Mouse (Mus musculus) myocyte (in vitro differentiated cells): Measurements from ENCODE around the gene Csnk1e. TPM values are rescaled to one million over a fixed set of nuclear protein-coding genes. Genes with fewer than 3 reads are reported as not detected.

ENCODE experiments used
- H3K27me3 ChIP-seq: one replicate; pipeline ENCODE4 v1.6.1; 2011; ENCODE audit not compliant: control insufficient read depth, insufficient read depth, insufficient read length
- H3K36me3 ChIP-seq: one replicate; pipeline ENCODE4 v1.6.1; 2011; ENCODE audit not compliant: control insufficient read depth, insufficient read depth
- H3K4me2 ChIP-seq: one replicate; pipeline ENCODE4 v1.6.1; 2011; ENCODE audit warnings: low read depth, control low read depth
- H3K4me3 ChIP-seq: one replicate; pipeline ENCODE4 v1.5.1; 2011; ENCODE audit warnings: mild to moderate bottlenecking, control low read depth, moderate library complexity
- H3K79me2 ChIP-seq: one replicate; pipeline ENCODE4 v1.6.1; 2011; ENCODE audit not compliant: control insufficient read depth, insufficient read depth
- H3ac ChIP-seq: one replicate; pipeline ENCODE4 v1.6.1; 2011; ENCODE audit not compliant: control insufficient read depth, insufficient read length
- CEBPB ChIP-seq: IDR thresholded peaks from 2 replicates; pipeline ENCODE4 v1.6.1; 2011; ENCODE audit warnings: mild to moderate bottlenecking, moderate library complexity; ENCODE audit not compliant: poor library complexity, insufficient read depth, severe bottlenecking
- E2F4 ChIP-seq: IDR thresholded peaks from one replicate; pipeline ENCODE4 v1.6.1; 2011; ENCODE audit warnings: mild to moderate bottlenecking, control low read depth, moderate library complexity; ENCODE audit not compliant: insufficient read depth
- MAX ChIP-seq: IDR thresholded peaks from one replicate; pipeline ENCODE4 v1.6.1; 2011; ENCODE audit warnings: low read depth, mild to moderate bottlenecking, control low read depth
- MYOD1 ChIP-seq, 3 experiments: IDR thresholded peaks; one replicate each; pipeline ENCODE4 v1.6.1; 2011; ENCODE audit warnings: control low read depth in 2 of 3, low read depth in 2 of 3, mild to moderate bottlenecking in 2 of 3, moderate library complexity in 1 of 3; ENCODE audit not compliant: insufficient read length in 2 of 3, control insufficient read depth in 1 of 3
- MYOG ChIP-seq, 3 experiments: IDR thresholded peaks; one replicate each; pipeline ENCODE4 v1.6.1; 2011; ENCODE audit warnings: control low read depth in 2 of 3, low read depth in 2 of 3, mild to moderate bottlenecking in 2 of 3; ENCODE audit not compliant: insufficient read length in 2 of 3, control insufficient read depth in 1 of 3, insufficient read depth in 1 of 3
- POLR2A ChIP-seq: IDR thresholded peaks from one replicate; pipeline ENCODE4 v1.6.1; 2011; ENCODE audit warnings: low read depth, mild to moderate bottlenecking, control low read depth, moderate library complexity; ENCODE audit not compliant: insufficient read length
- POLR2AphosphoS2 ChIP-seq: IDR thresholded peaks from one replicate; pipeline ENCODE4 v1.6.1; 2011; ENCODE audit warnings: low read depth, control low read depth; ENCODE audit not compliant: insufficient read length
- REST ChIP-seq: IDR thresholded peaks from one replicate; pipeline ENCODE4 v1.6.1; 2011; ENCODE audit warnings: mild to moderate bottlenecking, control low read depth, moderate library complexity; ENCODE audit not compliant: insufficient read depth, insufficient read length
- SRF ChIP-seq: IDR thresholded peaks from one replicate; pipeline ENCODE4 v1.6.1; 2011; ENCODE audit warnings: low read depth; ENCODE audit not compliant: control insufficient read depth, insufficient read length
- TCF12 ChIP-seq: IDR thresholded peaks from one replicate; pipeline ENCODE4 v1.6.1; 2011; ENCODE audit warnings: mild to moderate bottlenecking, control low read depth; ENCODE audit not compliant: poor library complexity, insufficient read depth, severe bottlenecking
- TCF3 ChIP-seq: IDR thresholded peaks from one replicate; pipeline ENCODE4 v1.6.1; 2011; ENCODE audit warnings: low read depth, control low read depth; ENCODE audit not compliant: insufficient read length
- USF1 ChIP-seq: IDR thresholded peaks from one replicate; pipeline ENCODE4 v1.6.1; 2011; ENCODE audit warnings: low read depth, mild to moderate bottlenecking, control low read depth, moderate library complexity
- polyA plus RNA-seq: library from polyadenylated mRNA; unstranded; fragments of >200 nt; fragmentation: generic; extraction: Trizol; gene quantifications from one replicate; pipeline ENCODE4 v1.2.1, GENCODE M21; 2012; ENCODE audit warnings: missing spikeins

Csnk1e gene
- polyA plus RNA-seq, 1 experiment = 116 TPM

GRCm38 (mm10) chr15:79369452-79370280 is 85.7 kb downstream of the Csnk1e start:
- TF ChIP-seq MYOD1 (IDR thresholded peaks at IDR 0.05; ENCODE audit: control insufficient read depth in 1 of 3, insufficient read length in 2 of 3, low read depth in 2 of 3) = peak in 1 of 3 experiments; percentile 26
- TF ChIP-seq E2F4 = no peak
- no peak overlapping the region for H3ac ChIP-seq
- no peaks in the 10 kb centered on the region for H3K79me2 ChIP-seq
- H3K4me3 ChIP-seq = no peak overlapping the region
- peaks cover 29% of the 10 kb centered on the region for H3K36me3 ChIP-seq
- H3K27me3 ChIP-seq = no peaks in the 10 kb centered on the region
- H3K4me2 ChIP-seq = no peak overlapping the region

- Histone ChIP-seq H3K79me2 (no peaks in the 10 kb centered on the region), H3K27me3 (no peaks in the 10 kb centered on the region), H3ac (no peak overlapping the region), H3K36me3 (peaks cover 25% of the 10 kb centered on the region), H3K4me2 (peak overlapping the region; percentile 46), H3K4me3 (no peak overlapping the region)
- TF ChIP-seq CEBPB (no peak), SRF (no peak), MYOD1 (IDR thresholded peaks at IDR 0.05; ENCODE audit: control insufficient read depth in 1 of 3, insufficient read length in 2 of 3, low read depth in 2 of 3) (no peak), MAX (no peak), POLR2A (no peak), USF1 (no peak), MYOG (IDR thresholded peaks at IDR 0.05; ENCODE audit: control insufficient read depth in 1 of 3, insufficient read depth in 1 of 3, insufficient read length in 2 of 3, low read depth in 2 of 3) (no peak), TCF12 (no peak), E2F4 (no peak), TCF3 (no peak), POLR2AphosphoS2 (no peak), REST (no peak)
These were observed 86.4 kb downstream of the Csnk1e start for GRCm38 (mm10) chr15:79368861-79369440.

GRCm38 (mm10) chr15:79368313-79368811 is 87.0 kb downstream of the Csnk1e start:
- Histone ChIP-seq H3K36me3 (peaks cover 25% of the 10 kb centered on the region), H3K4me2 (peak overlapping the region; percentile 46), H3K4me3 (no peak overlapping the region), H3K79me2 (no peaks in the 10 kb centered on the region), H3ac (no peak overlapping the region), H3K27me3 (no peaks in the 10 kb centered on the region)
- no peak for TF ChIP-seq TCF12
- no peak for TF ChIP-seq MYOG (IDR thresholded peaks at IDR 0.05; ENCODE audit: control insufficient read depth in 1 of 3, insufficient read depth in 1 of 3, insufficient read length in 2 of 3, low read depth in 2 of 3)
- TF ChIP-seq MAX = no peak
- TF ChIP-seq POLR2AphosphoS2 = no peak
- no peak for TF ChIP-seq MYOD1 (IDR thresholded peaks at IDR 0.05; ENCODE audit: control insufficient read depth in 1 of 3, insufficient read length in 2 of 3, low read depth in 2 of 3)
- no peak for TF ChIP-seq CEBPB
- TF ChIP-seq TCF3 = no peak
- no peak for TF ChIP-seq E2F4
- no peak for TF ChIP-seq SRF
- no peak for TF ChIP-seq REST
- TF ChIP-seq USF1 = no peak

Other genes starting within 250 kb of the Csnk1e start
- gene Pick1, start 226.4 kb downstream of the Csnk1e start, polyA plus RNA-seq = 26.0 TPM
- gene Gm49486, start 226.2 kb downstream of the Csnk1e start, polyA plus RNA-seq = 0.05 TPM
- gene Slc16a8, start 200.8 kb downstream of the Csnk1e start, polyA plus RNA-seq = 0.25 TPM
- 1.7 TPM for gene Baiap2l2, start 170.0 kb downstream of the Csnk1e start, polyA plus RNA-seq
- gene Pla2g6, start 127.2 kb downstream of the Csnk1e start, polyA plus RNA-seq = 36.3 TPM
- gene Maff, start 108.9 kb downstream of the Csnk1e start, polyA plus RNA-seq = 15.6 TPM
- gene Tmem184b, start 52.0 kb downstream of the Csnk1e start, polyA plus RNA-seq = 110 TPM
- 0.06 TPM for gene Kcnj4, start 49.7 kb upstream of the Csnk1e start, polyA plus RNA-seq
- 74.7 TPM for gene Kdelr3, start 60.8 kb upstream of the Csnk1e start, polyA plus RNA-seq
- gene Ddx17, start 91.2 kb upstream of the Csnk1e start, polyA plus RNA-seq = 96.2 TPM
- gene Dmc1, start 149.5 kb upstream of the Csnk1e start, polyA plus RNA-seq = not detected
- 0.74 TPM for gene Fam227a, start 203.4 kb upstream of the Csnk1e start, polyA plus RNA-seq
- gene Cby1, start 203.6 kb upstream of the Csnk1e start, polyA plus RNA-seq = 41.6 TPM
- 110 TPM for gene Tomm22, start 215.3 kb upstream of the Csnk1e start, polyA plus RNA-seq
- gene Josd1, start 232.4 kb upstream of the Csnk1e start, polyA plus RNA-seq = 40.6 TPM
- 52.7 TPM for gene Gtpbp1, start 235.3 kb upstream of the Csnk1e start, polyA plus RNA-seq